Mouse (Mus musculus) CH12.LX (cell line): Measurements from ENCODE around the gene Ptger2. TPM values are rescaled to one million over a fixed set of nuclear protein-coding genes. Genes with fewer than 3 reads are reported as not detected.

Experiments used
- DNase-seq: peaks from one replicate; pipeline ENCODE4 v3.0.0-alpha.2; 2013; ENCODE audit errors: extremely low read depth
- H3K27ac ChIP-seq: 2 replicates; pipeline ENCODE4 v1.5.1; 2012; ENCODE audit warnings: low read depth, mild to moderate bottlenecking, control low read depth, moderate library complexity; ENCODE audit not compliant: insufficient read depth
- H3K27me3 ChIP-seq: replicated peaks from 2 replicates; pipeline ENCODE3; 2012; ENCODE audit warnings: inconsistent platforms
- H3K36me3 ChIP-seq, 2 experiments: replicated peaks in 1 of 2; 2 replicates each; pipeline versions ENCODE3 to v1.6.1; 2012; ENCODE audit warnings: inconsistent platforms in 1 of 2, low read length in 1 of 2, mild to moderate bottlenecking in 1 of 2, mixed read lengths in 1 of 2, moderate library complexity in 1 of 2; ENCODE audit not compliant: control insufficient read depth in 1 of 2, insufficient read depth in 1 of 2
- H3K4me1 ChIP-seq, 2 experiments: 2 replicates each; pipeline ENCODE4 v1.6.1; 2012; ENCODE audit warnings: inconsistent platforms in 1 of 2, moderate library complexity in 1 of 2; ENCODE audit not compliant: insufficient read depth in 2 of 2, control insufficient read depth in 1 of 2
- H3K4me2 ChIP-seq: 2 replicates; pipeline ENCODE4 v1.6.1; 2012; ENCODE audit warnings: low read depth, mild to moderate bottlenecking, control low read depth; ENCODE audit not compliant: poor library complexity, insufficient read depth, severe bottlenecking
- H3K4me3 ChIP-seq, 3 experiments: fragments of 150-350 bp in 1 of 3; sonication (generic) in 1 of 3; replicated peaks in 1 of 3; 2 replicates each; pipeline versions ENCODE3 to v1.5.1; 2011 to 2012; ENCODE audit warnings: low read depth in 2 of 3, low read length in 2 of 3, mild to moderate bottlenecking in 2 of 3, moderate library complexity in 2 of 3, control low read depth in 1 of 3, improper control_type of control experiment in 1 of 3, inconsistent platforms in 1 of 3, mixed read lengths in 1 of 3; ENCODE audit not compliant: poor library complexity in 1 of 3
- H3K79me2 ChIP-seq: replicated peaks from 2 replicates; pipeline ENCODE4 v1.6.1; 2012; ENCODE audit warnings: mild to moderate bottlenecking, moderate library complexity; ENCODE audit not compliant: control insufficient read depth, poor library complexity, insufficient read depth, severe bottlenecking; ENCODE audit errors: extremely low read depth
- H3K9ac ChIP-seq: 2 replicates; pipeline ENCODE4 v1.6.1; 2012; ENCODE audit warnings: low read depth, mild to moderate bottlenecking, control low read depth, moderate library complexity; ENCODE audit not compliant: insufficient read depth
- H3K9me3 ChIP-seq: replicated peaks from 2 replicates; pipeline ENCODE3; 2012; ENCODE audit warnings: low read length, inconsistent platforms, mixed read lengths
- BHLHE40 ChIP-seq: IDR thresholded peaks from 2 replicates; pipeline ENCODE4 v1.6.1; 2011; ENCODE audit warnings: mild to moderate bottlenecking, low read depth, low read length, improper control_type of control experiment
- CHD2 ChIP-seq: IDR thresholded peaks from 2 replicates; pipeline ENCODE4 v1.6.1; 2011; ENCODE audit warnings: low read length, improper control_type of control experiment
- CTCF ChIP-seq, 2 experiments: IDR thresholded peaks in 1 of 2; conservative IDR thresholded peaks in 1 of 2; 2 replicates each; pipeline ENCODE4 v1.5.1; 2011 to 2012; ENCODE audit warnings: low read depth in 2 of 2, low read length in 2 of 2, improper control_type of control experiment in 1 of 2, inconsistent platforms in 1 of 2, mild to moderate bottlenecking in 1 of 2, moderate library complexity in 1 of 2
- E2F4 ChIP-seq: IDR thresholded peaks from 2 replicates; pipeline ENCODE4 v1.6.1; 2011; ENCODE audit warnings: low read depth, low read length, improper control_type of control experiment; ENCODE audit not compliant: insufficient replicate concordance
- ELF1 ChIP-seq: IDR thresholded peaks from 2 replicates; pipeline ENCODE4 v1.6.1; 2014; ENCODE audit warnings: low read depth, mild to moderate bottlenecking, inconsistent platforms, low read length, improper control_type of control experiment
- EP300 ChIP-seq: IDR thresholded peaks from 2 replicates; pipeline ENCODE4 v1.6.1; 2011; ENCODE audit warnings: low read length, improper control_type of control experiment
- GABPA ChIP-seq: IDR thresholded peaks from 2 replicates; pipeline ENCODE4 v1.6.1; 2012; ENCODE audit warnings: low read depth, low read length, improper control_type of control experiment, inconsistent platforms; ENCODE audit not compliant: insufficient replicate concordance
- IRF4 ChIP-seq: IDR thresholded peaks from 2 replicates; pipeline ENCODE4 v1.6.1; 2014; ENCODE audit warnings: low read depth, mild to moderate bottlenecking, inconsistent platforms, low read length, improper control_type of control experiment
- MAFK ChIP-seq: IDR thresholded peaks from 2 replicates; pipeline ENCODE4 v1.6.1; 2011; ENCODE audit warnings: low read length, improper control_type of control experiment; ENCODE audit not compliant: insufficient replicate concordance
- MAZ ChIP-seq: IDR thresholded peaks from 2 replicates; pipeline ENCODE4 v1.6.1; 2012; ENCODE audit warnings: low read depth, mild to moderate bottlenecking, inconsistent platforms, low read length, improper control_type of control experiment, moderate library complexity
- MXI1 ChIP-seq: IDR thresholded peaks from 2 replicates; pipeline ENCODE4 v1.6.1; 2011; ENCODE audit warnings: mild to moderate bottlenecking, low read depth, low read length, improper control_type of control experiment
- MYC ChIP-seq: IDR thresholded peaks from 2 replicates; pipeline ENCODE4 v1.6.1; 2011; ENCODE audit warnings: low read depth, mild to moderate bottlenecking, improper control_type of control experiment, low read length
- NELFE ChIP-seq: IDR thresholded peaks from 2 replicates; pipeline ENCODE4 v1.6.1; 2011; ENCODE audit warnings: low read depth, low read length, improper control_type of control experiment
- NRF1 ChIP-seq: IDR thresholded peaks from 2 replicates; pipeline ENCODE4 v1.6.1; 2014; ENCODE audit warnings: low read depth, mild to moderate bottlenecking, inconsistent platforms, low read length, improper control_type of control experiment, moderate library complexity
- PAX5 ChIP-seq: IDR thresholded peaks from 2 replicates; pipeline ENCODE4 v1.6.1; 2012; ENCODE audit warnings: low read length, inconsistent platforms, mixed read lengths
- POLR2A ChIP-seq: IDR thresholded peaks from 2 replicates; pipeline ENCODE4 v1.6.1; 2011; ENCODE audit warnings: low read depth, mild to moderate bottlenecking, improper control_type of control experiment, low read length
- POLR2AphosphoS2 ChIP-seq: IDR thresholded peaks from 2 replicates; pipeline ENCODE4 v1.6.1; 2011; ENCODE audit warnings: low read depth, low read length, improper control_type of control experiment
- RAD21 ChIP-seq: IDR thresholded peaks from 2 replicates; pipeline ENCODE4 v1.6.1; 2011; ENCODE audit warnings: low read depth, mild to moderate bottlenecking, low read length, improper control_type of control experiment, moderate library complexity
- SMC3 ChIP-seq: IDR thresholded peaks from 2 replicates; pipeline ENCODE4 v1.6.1; 2011; ENCODE audit warnings: low read depth, low read length, improper control_type of control experiment
- UBTF ChIP-seq: IDR thresholded peaks from 2 replicates; pipeline ENCODE4 v1.6.1; 2012; ENCODE audit warnings: low read depth, mild to moderate bottlenecking, inconsistent platforms, low read length, improper control_type of control experiment, moderate library complexity
- USF1 ChIP-seq: IDR thresholded peaks from 2 replicates; pipeline ENCODE4 v1.6.1; 2014; ENCODE audit warnings: low read depth, mild to moderate bottlenecking, inconsistent platforms, low read length, improper control_type of control experiment
- USF2 ChIP-seq: conservative IDR thresholded peaks from 2 replicates; pipeline ENCODE4 v1.6.1; 2011; ENCODE audit warnings: low read depth, low read length, improper control_type of control experiment
- ZC3H11A ChIP-seq: IDR thresholded peaks from 2 replicates; pipeline ENCODE4 v1.6.1; 2012; ENCODE audit warnings: low read depth, mild to moderate bottlenecking, inconsistent platforms, low read length, improper control_type of control experiment
- ZNF384 ChIP-seq: IDR thresholded peaks from 2 replicates; pipeline ENCODE4 v1.6.1; 2012; ENCODE audit warnings: low read depth, low read length, improper control_type of control experiment, inconsistent platforms
- dilution Hi-C: fragments of 300-500 bp; cut with MboI; formaldehyde crosslinking; loops from 2 replicates; pipeline ENCODE4 v1.14.3; 2020; ENCODE audit warnings: low sequenced_read_pairs; ENCODE audit not compliant: extremely low pct_unique_long_range_greater_than_20kb, extremely low pct_ligation_motif_present
- in situ Hi-C: fragments of 300-500 bp; cut with MboI; formaldehyde crosslinking; loops from 3 replicates; pipeline ENCODE4 v1.14.3; 2019; ENCODE audit warnings: low sequenced_read_pairs, low pct_ligation_motif_present, low pct_unique_long_range_greater_than_20kb, mixed read lengths
- polyA plus RNA-seq: library from polyadenylated mRNA; unstranded; fragments of >175 nt; gene quantifications from 2 replicates; pipeline ENCODE4 v1.2.1, GENCODE M21; 2012; ENCODE audit warnings: low read depth; ENCODE audit not compliant: insufficient read length
- total RNA-seq, 2 experiments: library from RNA; depleted of rRNA; stranded (reverse); fragments of 300-350 nt in 1 of 2; fragments of >200 nt in 1 of 2; gene quantifications; 2 replicates each; pipeline ENCODE4 v1.2.3; 2012 to 2014

Gene Ptger2
- total and polyA plus RNA-seq, 3 experiments = not detected

- dilution Hi-C loops (no loop called here), in situ Hi-C loops (loop anchor here (5.0 kb wide), 1 partner anchor 162 kb away; no protein-coding TSS in a partner anchor)
- no peaks in the 10 kb centered on the region for H3K79me2 ChIP-seq
- H3K27ac ChIP-seq = no peak overlapping the region
- no peaks in the 10 kb centered on the region for H3K27me3 ChIP-seq
- H3K4me2 ChIP-seq = no peak overlapping the region
- no peaks in the 10 kb centered on the region for H3K4me1 ChIP-seq
- no peak overlapping the region for H3K4me3 ChIP-seq
- no peak overlapping the region for H3K9ac ChIP-seq
- peak; percentile 23 for DNase-seq
- TF ChIP-seq MAZ (no peak), NRF1 (no peak), USF1 (peak; percentile 42; the same call in 1 of the 2 replicates), EP300 (no peak), CTCF (conservative IDR thresholded peaks at IDR 0.05 in 1 of 2, IDR thresholded peaks at IDR 0.05 in 1 of 2; ENCODE audit: low read depth in 2 of 2, low read length in 2 of 2) (peak in 1 of 2 experiments; percentile 66; a peak in 2 of 4 replicates), MAFK (no peak), SMC3 (peak; percentile 81), USF2 (peak; percentile 29; the same call in 1 of the 2 replicates), BHLHE40 (peak; percentile 86), RAD21 (peak; percentile 38)
- no peaks in the 10 kb centered on the region for H3K9me3 ChIP-seq
- no peaks in the 10 kb centered on the region for H3K36me3 ChIP-seq
These were observed 8.1 kb upstream of the Ptger2 start for GRCm38 (mm10) chr14:44979887-44980286.

GRCm38 (mm10) chr14:44981490-44981889, 6.5 kb upstream of the Ptger2 start:
- in situ Hi-C loops (loop anchor here (5.0 kb wide), 1 partner anchor 161 kb away; no protein-coding TSS in a partner anchor), dilution Hi-C loops (no loop called here)
- TF ChIP-seq MYC (no peak), POLR2AphosphoS2 (no peak), NELFE (peak; percentile 22; the same call in 1 of the 2 replicates), RAD21 (peak; percentile 90), CTCF (conservative IDR thresholded peaks at IDR 0.05 in 1 of 2, IDR thresholded peaks at IDR 0.05 in 1 of 2; ENCODE audit: low read depth in 2 of 2, low read length in 2 of 2) (peak in 1 of 2 experiments; percentile 85; a peak in 2 of 4 replicates), ZC3H11A (peak; percentile 61), MXI1 (no peak), IRF4 (no peak), E2F4 (no peak), MAFK (no peak), ELF1 (no peak), ZNF384 (no peak), PAX5 (no peak), MAZ (no peak), CHD2 (no peak), POLR2A (no peak), GABPA (no peak), UBTF (no peak), SMC3 (peak; percentile 88)
- Histone ChIP-seq H3K4me2 (peak overlapping the region; percentile 55; the same call in 1 of the 2 replicates), H3K36me3 (no peaks in the 10 kb centered on the region), H3K79me2 (no peaks in the 10 kb centered on the region), H3K9ac (no peak overlapping the region), H3K27me3 (no peaks in the 10 kb centered on the region), H3K27ac (no peak overlapping the region), H3K4me1 (peaks cover 0 to 3% of the 10 kb centered on the region in 2 experiments; a peak in 1 of 4 replicates), H3K9me3 (no peaks in the 10 kb centered on the region), H3K4me3 (no peak overlapping the region)
- DNase-seq = peak; percentile 53
